Mouse (Mus musculus) cerebellum, adult 9-10 months (tissue): Measurements from ENCODE around the gene Urad.

Experiments used
- DNase-seq: peaks from one replicate; pipeline ENCODE4 v3.0.0; 2022

Gene Urad

GRCm38 (mm10) chr5:147323237-147323917 is 1.1 kb upstream of the Urad start:
- DNase-seq, result peak; percentile 56

GRCm38 (mm10) chr5:147319653-147320052 is 2.6 kb downstream of the Urad start:
- DNase-seq, result peak; percentile 68

GRCm38 (mm10) chr5:147317991-147318390 is 4.2 kb downstream of the Urad start:
- no peak for DNase-seq

- no peak for DNase-seq
These were observed 4.9 kb downstream of the Urad start for GRCm38 (mm10) chr5:147317321-147317720.

GRCm38 (mm10) chr5:147315432-147316075 is 6.7 kb downstream of the Urad start:
- DNase-seq, result no peak

GRCm38 (mm10) chr5:147314646-147315431 is 7.4 kb downstream of the Urad start:
- DNase-seq, result no peak

GRCm38 (mm10) chr5:147312830-147313685 is 9.2 kb downstream of the Urad start:
- no peak for DNase-seq

- DNase-seq, result no peak
These were observed 12.5 kb downstream of the Urad start for GRCm38 (mm10) chr5:147309786-147310185.

GRCm38 (mm10) chr5:147308451-147308850 is 13.8 kb downstream of the Urad start:
- DNase-seq, result no peak

GRCm38 (mm10) chr5:147307398-147307785 is 14.8 kb downstream of the Urad start:
- DNase-seq, result no peak

- no peak for DNase-seq
These were observed 15.4 kb downstream of the Urad start, which contains the start of gene Cdx2 for GRCm38 (mm10) chr5:147306638-147307397. Cdx2 (minus strand) TSS chr5:147307270.

GRCm38 (mm10) chr5:147305856-147306637 is 16.2 kb downstream of the Urad start:
- DNase-seq, result no peak

GRCm38 (mm10) chr5:147305166-147305565 is 17.1 kb downstream of the Urad start:
- no peak for DNase-seq

- no peak for DNase-seq
These were observed 17.7 kb downstream of the Urad start for GRCm38 (mm10) chr5:147304276-147305155.

- DNase-seq, result no peak
These were observed 19.4 kb downstream of the Urad start for GRCm38 (mm10) chr5:147302746-147303400.

GRCm38 (mm10) chr5:147302141-147302540 is 20.1 kb downstream of the Urad start:
- DNase-seq, result no peak

GRCm38 (mm10) chr5:147301781-147302070 is 20.5 kb downstream of the Urad start:
- no peak for DNase-seq

- no peak for DNase-seq
These were observed 21.1 kb downstream of the Urad start for GRCm38 (mm10) chr5:147300917-147301780.

GRCm38 (mm10) chr5:147300001-147300363 is 22.3 kb downstream of the Urad start:
- no peak for DNase-seq
